Mouse (Mus musculus): ENCODE results near the gene Emc9. TPM values are rescaled to one million over a fixed set of nuclear protein-coding genes. Genes with fewer than 3 reads are reported as not detected.

The Emc9 gene
- total and polyA plus RNA-seq, 3 experiments: 38.7 to 59.4 TPM; not detected in 1

DNA sequence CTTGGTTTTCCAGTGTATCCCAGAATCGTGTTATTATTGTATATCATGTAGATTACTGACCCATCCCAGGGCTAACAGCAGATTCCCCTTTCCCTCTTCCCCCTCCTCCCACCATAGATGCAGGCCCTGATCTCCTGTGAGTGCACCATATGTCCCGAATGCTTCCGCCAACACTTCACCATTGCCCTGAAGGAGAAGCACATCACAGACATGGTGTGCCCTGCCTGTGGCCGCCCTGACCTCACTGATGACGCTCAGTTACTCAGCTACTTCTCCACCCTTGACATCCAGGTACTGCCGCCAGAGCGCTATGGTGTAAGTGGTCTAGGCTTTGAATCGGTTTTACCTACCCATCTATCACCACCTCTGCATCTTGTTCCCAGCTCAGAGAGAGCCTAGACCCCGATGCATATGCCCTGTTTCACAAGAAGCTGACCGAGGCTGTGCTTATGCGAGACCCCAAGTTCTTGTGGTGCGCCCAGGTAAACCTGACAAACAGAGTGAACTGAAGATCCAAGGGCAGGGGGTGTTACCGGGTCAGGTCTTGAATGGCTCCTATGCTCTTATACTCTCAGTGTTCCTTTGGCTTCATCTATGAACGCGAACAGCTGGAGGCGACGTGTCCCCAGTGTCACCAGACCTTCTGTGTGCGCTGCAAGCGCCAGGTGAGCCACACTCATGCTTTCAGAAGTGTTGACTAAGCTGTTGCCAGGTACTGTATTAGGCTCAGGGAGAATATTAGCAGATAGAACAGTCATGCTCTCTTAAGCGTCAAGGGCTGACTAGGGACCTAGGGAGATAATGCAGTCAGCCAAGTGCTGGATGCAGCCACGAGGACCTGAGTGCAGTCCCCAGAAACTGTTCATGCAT is 13.7 kb upstream of the Emc9 start:
- no peak overlapping the region for H3K27ac ChIP-seq (ENCODE audit: control insufficient read depth, low read depth, low read length)
- no peak overlapping the region for H3K4me3 ChIP-seq (ENCODE audit: control insufficient read depth in 1 of 2, insufficient read depth in 1 of 2, low read depth in 2 of 2, low read length in 2 of 2)
- no peak overlapping the region for H3K9ac ChIP-seq (ENCODE audit: control insufficient read depth, low read depth, low read length, poor library complexity, severe bottlenecking)
- DNase-seq (ENCODE audit: low read depth, low spot score): no peak
- peaks cover 1% of the 10 kb centered on the region for H3K79me2 ChIP-seq (ENCODE audit: control insufficient read depth, insufficient read depth, low read length, poor library complexity)
- no peaks in the 10 kb centered on the region for H3K9me3 ChIP-seq (replicated peaks; ENCODE audit: insufficient read depth, low read length)
- no peaks in the 10 kb centered on the region for H3K27me3 ChIP-seq (ENCODE audit: control insufficient read depth in 1 of 2, insufficient read depth in 2 of 2, low read length in 2 of 2)
- H3K36me3 ChIP-seq (ENCODE audit: control insufficient read depth in 1 of 2, insufficient read depth in 2 of 2, low read length in 2 of 2): peaks cover 3 to 5% of the 10 kb centered on the region in 2 experiments; a peak in 3 of 4 replicates
- TF ChIP-seq JUND (IDR thresholded peaks at IDR 0.05; ENCODE audit: low read depth, low read length) (no peak), ELF1 (IDR thresholded peaks at IDR 0.05; ENCODE audit: low read depth, low read length) (no peak), POLR2AphosphoS5 (IDR thresholded peaks at IDR 0.05; ENCODE audit: borderline replicate concordance, low read depth, low read length) (no peak), MAX (IDR thresholded peaks at IDR 0.05; ENCODE audit: low read length) (no peak), MEF2A (IDR thresholded peaks at IDR 0.05; ENCODE audit: extremely low read depth, insufficient replicate concordance, low read depth, low read length, poor library complexity, severe bottlenecking) (no peak), SMC3 (IDR thresholded peaks at IDR 0.05; ENCODE audit: low read depth, low read length) (no peak), MYB (IDR thresholded peaks at IDR 0.05; ENCODE audit: low read depth, low read length) (no peak), NRF1 (IDR thresholded peaks at IDR 0.05; ENCODE audit: insufficient read depth, low read depth, low read length, poor library complexity, severe bottlenecking) (no peak), USF2 (IDR thresholded peaks at IDR 0.05; ENCODE audit: borderline replicate concordance in 1 of 2, insufficient read depth in 1 of 2, low read depth in 1 of 2, low read length in 2 of 2) (no peak), GABPA (IDR thresholded peaks at IDR 0.05; ENCODE audit: low read depth, low read length) (no peak), HCFC1 (IDR thresholded peaks at IDR 0.05; ENCODE audit: low read depth, low read length) (no peak), TAL1 (IDR thresholded peaks at IDR 0.05; ENCODE audit: low read length) (no peak), TBP (IDR thresholded peaks at IDR 0.05; ENCODE audit: low read depth, low read length) (no peak), POLR2A (IDR thresholded peaks at IDR 0.05; ENCODE audit: control insufficient read depth in 1 of 2, insufficient read depth in 1 of 2, low read depth in 1 of 2, low read length in 2 of 2, poor library complexity in 1 of 2) (no peak), ZC3H11A (IDR thresholded peaks at IDR 0.05; ENCODE audit: low read depth, low read length) (no peak), CHD2 (IDR thresholded peaks at IDR 0.05; ENCODE audit: low read length) (no peak), USF1 (IDR thresholded peaks at IDR 0.05; ENCODE audit: low read depth, low read length) (no peak), RCOR1 (IDR thresholded peaks at IDR 0.05; ENCODE audit: low read depth, low read length) (no peak), UBTF (IDR thresholded peaks at IDR 0.05; ENCODE audit: borderline replicate concordance, insufficient read depth, low read depth, low read length) (no peak), GATA1 (IDR thresholded peaks at IDR 0.05; ENCODE audit: low read depth, low read length) (no peak)
- H3K4me1 ChIP-seq (ENCODE audit: control insufficient read depth in 1 of 2, insufficient read depth in 2 of 2, low read length in 2 of 2): peaks cover 0 to 4% of the 10 kb centered on the region in 2 experiments; a peak in 1 of 4 replicates
